Comparison of ENCODE assay signal across 10 mouse cellular contexts in the genomic region with DNA sequence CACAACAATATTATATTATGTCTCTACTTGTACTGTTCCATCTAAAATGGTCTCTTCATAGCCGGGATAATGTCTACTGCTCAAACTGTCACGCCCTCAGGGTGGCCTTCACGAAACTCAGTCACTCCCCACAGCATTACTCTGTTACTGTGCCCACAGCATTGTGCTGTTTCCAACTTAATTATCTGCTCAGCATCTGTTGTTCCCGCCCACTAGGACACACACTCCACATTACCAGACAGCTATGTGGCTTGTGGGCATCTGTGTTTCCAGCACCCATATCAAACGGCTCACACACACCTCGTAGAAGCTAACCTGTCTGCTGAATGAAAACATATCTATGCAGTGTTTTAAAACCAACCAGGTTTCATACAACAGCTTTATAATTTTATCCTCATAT. TPM values are rescaled to one million over a fixed set of nuclear protein-coding genes. Genes with fewer than 3 reads are reported as not detected.
A peak's percentile ranks its signal among the peaks of the same experiment; 100 is the strongest.
DNase-seq lines count a peak whose midpoint lies in the region; ATAC-seq lines count a peak whose summit lies in the region.
"Had no signal": no experiment of that assay in that cellular context is flagged by ENCODE, and none has a peak within 500 bp of the region (broad histone marks: within the 10 kb centered on the region; RNA-seq: fewer than 3 reads in every experiment).

No protein-coding gene starts in this region.

- WGBS in heart, embryonic 12.5 days: 64% methylated on average over 6 of the region's 6 CpGs
- 53% methylated on average over 6 of the region's 6 CpGs for WGBS in neural tube, embryonic 11.5 days

- no peak for ATAC-seq in heart, embryonic 12.5 days (ENCODE audit: insufficient number of reproducible peaks, low FRiP score)
- ATAC-seq in neural tube, embryonic 11.5 days (ENCODE audit: insufficient read depth, low FRiP score, low TSS enrichment): peak; percentile 62; the same call in 1 of the 2 replicates
- ATAC-seq in erythroid progenitor cell, adult 5-6 weeks (replicated peaks; ENCODE audit: low FRiP score, poor library complexity, severe bottlenecking): no peak

- intact Hi-C loops in heart, postnatal 25 days (cut with DNase I): no loop called here
- intact Hi-C loops in left cerebral cortex, postnatal 25 days (cut with DNase I): loop anchor here (1.0 kb wide), 1 partner anchor 672 kb away; no protein-coding TSS in a partner anchor

- H3K9me3 ChIP-seq in heart, embryonic 12.5 days (replicated peaks): no peaks in the 10 kb centered on the region
- no peaks in the 10 kb centered on the region for H3K9me3 ChIP-seq in neural tube, embryonic 11.5 days (ENCODE audit: control insufficient read depth, low read length)

- H3K27ac ChIP-seq in heart, embryonic 12.5 days (ENCODE audit: poor library complexity, severe bottlenecking): no peak overlapping the region
- no peak overlapping the region for H3K27ac ChIP-seq in neural tube, embryonic 11.5 days (ENCODE audit: low read depth, low read length)
- H3K27ac ChIP-seq: gastrocnemius, adult 2 months; kidney, postnatal 0 days had no signal

- peak overlapping the region; percentile 67; the same call in 1 of the 2 replicates for H3K4me2 ChIP-seq in heart, embryonic 12.5 days
- H3K4me2 ChIP-seq in neural tube, embryonic 11.5 days (ENCODE audit: low read depth): no peak overlapping the region

- no peak overlapping the region for H3K9ac ChIP-seq in heart, embryonic 12.5 days
- H3K9ac ChIP-seq in neural tube, embryonic 11.5 days (ENCODE audit: low read length): no peak overlapping the region

- H3K4me3 ChIP-seq in heart, embryonic 12.5 days: no peak overlapping the region
- H3K4me3 ChIP-seq in neural tube, embryonic 11.5 days (ENCODE audit: low read depth, low read length): no peak overlapping the region
- H3K4me3 ChIP-seq: gastrocnemius, adult 2 months had no signal

- H3K27me3 ChIP-seq in heart, embryonic 12.5 days (replicated peaks): no peaks in the 10 kb centered on the region
- H3K27me3 ChIP-seq in neural tube, embryonic 11.5 days (ENCODE audit: control insufficient read depth, insufficient read depth, low read length): no peaks in the 10 kb centered on the region; the same call in 1 of the 2 replicates

- DNase-seq in heart, postnatal 25 days (ENCODE audit: low spot score): no peak
- no peak for DNase-seq in neural tube, embryonic 11.5 days (ENCODE audit: low spot score)
- DNase-seq in neural tube, embryonic 10.5 days (ENCODE audit: extremely low spot score, low spot score): no peak
- DNase-seq in left cerebral cortex, postnatal 25 days (ENCODE audit: low spot score in 2 of 2): peak; percentile 32 to 65
- peak; percentile 19 for DNase-seq in retina, postnatal 1 day
- no peak for DNase-seq in gastrocnemius, postnatal 25 days

- no peaks in the 10 kb centered on the region for H3K36me3 ChIP-seq in heart, embryonic 12.5 days
- no peaks in the 10 kb centered on the region for H3K36me3 ChIP-seq in neural tube, embryonic 11.5 days (ENCODE audit: control insufficient read depth, insufficient read depth, low read length)

- no peaks in the 10 kb centered on the region for H3K4me1 ChIP-seq in heart, embryonic 12.5 days (replicated peaks)
- peaks cover 4% of the 10 kb centered on the region; the same call in 1 of the 2 replicates for H3K4me1 ChIP-seq in neural tube, embryonic 11.5 days (ENCODE audit: control insufficient read depth, insufficient read depth, low read length)

RNA-seq across cellular contexts. Expression of a gene that starts 13.7 kb away (rescaled TPM):
- polyA plus RNA-seq in heart, embryonic 12.5 days (2016; fragmentation: Nextera tagmentation; extraction: Ambion mirVana): 4.6 and 5.0 TPM in 2 replicates
- 1 to 10 TPM; 1.1 to 1.7 TPM for total RNA-seq in heart, postnatal 25 days (2021)
- 6.9 and 8.3 TPM in 2 replicates for polyA plus RNA-seq in neural tube, embryonic 11.5 days (2014; fragmentation: Nextera tagmentation; extraction: Ambion mirVana)
- 1 to 10 TPM; 3.8 to 4.3 TPM for total RNA-seq in left cerebral cortex, postnatal 25 days (2021)
- total RNA-seq in erythroid progenitor cell, adult 5-6 weeks (2015; ENCODE audit: low replicate concordance): 3.4 TPM in 1 of 2 replicates, not detected in the other
- total RNA-seq in erythroid progenitor cell, adult 5-6 weeks (2017; ENCODE audit: low replicate concordance): 2.6 TPM in 1 of 2 replicates, not detected in the other
- total RNA-seq in gastrocnemius, postnatal 25 days (2021): 1 to 10 TPM; 2.9 to 4.1 TPM

RNA-seq across cellular contexts. Expression of a gene that starts 15.9 kb away (rescaled TPM):
- polyA plus RNA-seq in heart, embryonic 12.5 days (2016; fragmentation: Nextera tagmentation; extraction: Ambion mirVana): 11.7 and 13.0 TPM in 2 replicates
- total RNA-seq in heart, postnatal 25 days (2021): 10 to 100 TPM; 18.6 to 20.6 TPM
- 16.5 and 16.9 TPM in 2 replicates for polyA plus RNA-seq in neural tube, embryonic 11.5 days (2014; fragmentation: Nextera tagmentation; extraction: Ambion mirVana)
- total RNA-seq in left cerebral cortex, postnatal 25 days (2021): 10 to 100 TPM; 56.8 to 59.8 TPM
- total RNA-seq in erythroid progenitor cell, adult 5-6 weeks (2015; ENCODE audit: low replicate concordance): 31.4 and 37.3 TPM in 2 replicates
- total RNA-seq in erythroid progenitor cell, adult 5-6 weeks (2017; ENCODE audit: low replicate concordance): 16.6 and 21.4 TPM in 2 replicates
- total RNA-seq in gastrocnemius, postnatal 25 days (2021): 1 to 10 TPM; 9.0 to 9.7 TPM

Comparison
In these comparisons a context has a peak if more than half of its experiments do, and no peak if none do; other contexts are left out.
1. DNase-seq: peak in left cerebral cortex, postnatal 25 days (2 of 2) and retina, postnatal 1 day (single experiment); none in heart, postnatal 25 days (single experiment), neural tube, embryonic 11.5 days (single experiment), neural tube, embryonic 10.5 days (single experiment) and gastrocnemius, postnatal 25 days (single experiment).